Mouse (Mus musculus): ENCODE measurements around the gene Sult2b1. TPM values are rescaled to one million over a fixed set of nuclear protein-coding genes. Genes with fewer than 3 reads are reported as not detected.

The Sult2b1 gene
- polyA plus RNA-seq, 2 experiments: 0.35 to 0.43 TPM

DNA sequence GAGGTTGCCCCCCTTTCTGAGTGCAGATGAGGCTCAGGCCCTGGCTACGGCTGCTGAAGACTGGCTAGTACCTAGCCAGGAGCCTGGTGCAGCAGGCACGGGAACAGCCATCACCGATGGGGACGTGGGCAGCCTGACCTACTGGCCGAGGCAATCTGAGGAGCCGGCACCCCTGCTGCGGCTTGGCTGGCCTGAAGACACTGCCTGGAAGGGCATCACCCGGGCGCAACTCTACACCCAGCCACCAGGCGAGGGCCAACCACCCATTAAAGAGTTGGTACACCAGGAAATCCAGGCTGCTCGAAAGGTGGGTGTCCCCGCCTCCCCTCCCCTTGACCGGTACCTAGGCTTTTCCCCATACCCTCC, 62.1 kb downstream of the Sult2b1 start:
- Histone ChIP-seq H3K4me2 (ENCODE audit: low read depth) (no peak overlapping the region), H3K36me3 (replicated peaks; ENCODE audit: control insufficient read depth, insufficient read depth, low read depth) (peaks cover 41% of the 10 kb centered on the region), H3K4me3 (ENCODE audit: insufficient read depth in 1 of 2, low read depth in 2 of 2, low read length in 2 of 2) (no peak overlapping the region), H3K27ac (no peak overlapping the region), H3K9ac (replicated peaks) (no peak overlapping the region), H3K27me3 (ENCODE audit: control insufficient read depth, insufficient read depth, low read length) (no peaks in the 10 kb centered on the region), H3K4me1 (replicated peaks; ENCODE audit: control insufficient read depth in 2 of 2, insufficient read depth in 2 of 2, low read length in 1 of 2) (peaks cover 3 to 8% of the 10 kb centered on the region in 2 experiments; a peak in 1 of 4 replicates), H3K9me3 (ENCODE audit: control insufficient read depth, low read length) (no peaks in the 10 kb centered on the region)
- WGBS (ENCODE audit: insufficient replicate concordance): 83% methylated on average over 13 of the region's 13 CpGs
- ATAC-seq (ENCODE audit: insufficient read depth) (no peak), DNase-seq (ENCODE audit: low read depth in 3 of 3, low spot score in 3 of 3) (no peak)
- TF ChIP-seq EP300 (IDR thresholded peaks at IDR 0.05; ENCODE audit: low read depth) (no peak), CTCF (IDR thresholded peaks at IDR 0.05; ENCODE audit: low read depth) (peak; percentile 27; the same call in 1 of the 2 replicates)

DNA sequence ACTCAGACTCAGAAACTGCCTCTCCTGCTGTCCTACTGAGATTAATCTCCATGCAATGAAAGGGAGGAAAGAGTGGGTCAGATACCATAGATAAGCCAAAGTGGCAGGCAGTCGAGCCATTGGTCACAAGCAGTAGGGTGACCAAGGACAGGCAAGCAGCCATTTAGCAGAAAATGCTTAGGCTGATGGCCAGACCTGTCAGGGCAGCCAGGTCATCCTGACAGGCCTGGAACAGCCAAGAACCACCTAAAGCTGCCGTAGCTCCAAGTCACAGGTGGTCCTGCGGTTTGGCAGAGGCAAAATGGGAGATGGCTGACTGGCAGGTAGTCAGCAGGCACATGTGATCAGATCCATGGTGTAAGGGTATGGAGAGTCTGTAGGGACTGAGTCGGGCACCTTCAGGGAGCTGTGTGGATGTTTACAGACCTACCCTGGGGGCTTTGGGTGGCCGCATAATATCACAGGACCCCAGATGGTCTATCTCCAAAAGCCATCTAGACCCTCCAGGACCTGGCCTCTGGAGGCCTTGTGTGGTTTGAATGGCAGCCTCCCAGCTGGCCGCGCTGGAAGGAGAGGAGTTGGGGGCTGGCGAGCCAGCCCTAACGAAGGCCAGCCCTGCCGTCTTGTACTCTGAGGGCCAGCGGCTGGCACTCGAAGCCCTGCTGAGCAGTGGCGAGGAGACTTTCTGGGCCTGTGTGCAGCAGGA, 62.7 kb downstream of the Sult2b1 start:
- Histone ChIP-seq H3K4me2 (ENCODE audit: low read depth) (no peak overlapping the region), H3K36me3 (replicated peaks; ENCODE audit: control insufficient read depth, insufficient read depth, low read depth) (peaks cover 41% of the 10 kb centered on the region), H3K4me3 (ENCODE audit: insufficient read depth in 1 of 2, low read depth in 2 of 2, low read length in 2 of 2) (no peak overlapping the region), H3K27ac (no peak overlapping the region), H3K27me3 (ENCODE audit: control insufficient read depth, insufficient read depth, low read length) (no peaks in the 10 kb centered on the region), H3K9me3 (ENCODE audit: control insufficient read depth, low read length) (no peaks in the 10 kb centered on the region), H3K4me1 (replicated peaks; ENCODE audit: control insufficient read depth in 2 of 2, insufficient read depth in 2 of 2, low read length in 1 of 2) (peaks cover 3 to 8% of the 10 kb centered on the region in 2 experiments; a peak in 1 of 4 replicates), H3K9ac (replicated peaks) (no peak overlapping the region)
- TF ChIP-seq CTCF (IDR thresholded peaks at IDR 0.05; ENCODE audit: low read depth) (no peak), EP300 (IDR thresholded peaks at IDR 0.05; ENCODE audit: low read depth) (no peak)
- WGBS (ENCODE audit: insufficient replicate concordance): 63% methylated on average over 13 of the region's 13 CpGs
- ATAC-seq (ENCODE audit: insufficient read depth) (no peak), DNase-seq (ENCODE audit: low read depth in 3 of 3, low spot score in 3 of 3) (no peak)

DNA sequence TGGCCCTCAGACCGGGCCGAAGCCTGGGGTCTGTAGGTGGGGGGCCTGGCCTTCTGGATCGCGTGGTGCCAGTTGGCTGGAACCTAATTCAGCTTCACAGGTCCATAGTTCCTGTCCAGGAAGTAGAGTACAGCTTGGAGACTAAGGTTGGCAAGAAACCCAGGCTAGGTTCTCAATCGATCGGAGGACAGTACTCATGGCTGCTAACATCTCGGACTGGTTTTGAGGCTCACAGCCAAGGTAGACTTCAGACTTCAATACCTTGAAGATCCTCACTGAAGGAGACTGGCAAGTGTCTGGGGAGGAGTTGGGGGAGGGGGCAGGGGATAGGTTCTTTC, 63.3 kb downstream of the Sult2b1 start:
- DNase-seq (ENCODE audit: low read depth in 3 of 3, low spot score in 3 of 3) (no peak), ATAC-seq (ENCODE audit: insufficient read depth) (no peak)
- Histone ChIP-seq H3K27me3 (ENCODE audit: control insufficient read depth, insufficient read depth, low read length) (no peaks in the 10 kb centered on the region), H3K4me3 (ENCODE audit: insufficient read depth in 1 of 2, low read depth in 2 of 2, low read length in 2 of 2) (no peak overlapping the region), H3K4me1 (replicated peaks; ENCODE audit: control insufficient read depth in 2 of 2, insufficient read depth in 2 of 2, low read length in 1 of 2) (peaks cover 8 to 13% of the 10 kb centered on the region in 2 experiments; a peak in 2 of 4 replicates), H3K27ac (no peak overlapping the region), H3K9me3 (ENCODE audit: control insufficient read depth, low read length) (no peaks in the 10 kb centered on the region), H3K36me3 (replicated peaks; ENCODE audit: control insufficient read depth, insufficient read depth, low read depth) (peaks cover 41% of the 10 kb centered on the region), H3K9ac (replicated peaks) (no peak overlapping the region), H3K4me2 (ENCODE audit: low read depth) (no peak overlapping the region)
- TF ChIP-seq EP300 (IDR thresholded peaks at IDR 0.05; ENCODE audit: low read depth): no peak
- TF ChIP-seq CTCF (IDR thresholded peaks at IDR 0.05; ENCODE audit: low read depth): no peak
- 69% methylated on average over 7 of the region's 7 CpGs for WGBS (ENCODE audit: insufficient replicate concordance)

DNA sequence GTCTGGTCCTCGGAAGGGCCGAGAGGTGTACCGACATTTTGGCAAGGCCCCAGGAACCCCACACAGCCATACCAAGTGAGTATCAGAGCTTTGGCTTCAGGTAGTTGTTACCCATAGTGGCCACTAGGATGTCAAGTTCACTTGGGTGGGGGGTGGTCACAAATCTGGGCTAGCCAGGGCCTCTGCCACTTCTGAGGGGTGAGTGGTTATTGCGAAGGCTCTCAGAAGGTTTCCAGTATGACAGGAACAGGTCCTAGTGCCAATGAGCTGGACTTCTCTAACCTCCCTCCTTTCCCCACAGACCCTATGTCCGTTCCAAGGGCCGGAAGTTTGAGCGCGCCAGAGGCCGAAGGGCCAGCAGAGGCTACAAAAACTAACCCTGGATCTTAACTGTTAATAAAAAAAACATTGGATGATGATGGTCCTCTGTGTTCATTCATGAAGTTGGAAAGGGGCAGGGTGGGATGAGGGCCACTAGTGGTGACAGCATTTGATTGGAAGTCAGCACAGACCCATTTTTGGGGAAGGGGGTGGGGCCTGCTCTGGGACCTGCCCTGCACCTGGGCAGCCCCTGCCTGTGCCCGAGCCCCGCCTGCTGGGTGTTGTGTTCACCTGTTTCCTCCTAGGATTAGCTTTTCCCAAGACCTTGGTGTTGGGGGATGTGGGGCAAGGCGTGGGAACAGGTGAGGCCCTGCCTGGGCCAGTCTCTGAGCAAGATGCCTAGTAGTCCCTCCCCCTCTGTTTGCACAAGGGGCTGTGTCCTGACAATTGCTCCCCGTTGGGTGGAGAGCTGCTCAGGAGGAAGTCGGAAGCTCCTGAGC, 63.8 kb downstream of the Sult2b1 start, which contains the start of gene Fam83e:
Gene Fam83e, plus strand, starts transcription at position 800 of the 821 bp plus-strand sequence.
- no peak for ATAC-seq (ENCODE audit: insufficient read depth)
- Histone ChIP-seq H3K9ac (replicated peaks) (no peak within 1 kb of the TSS), H3K36me3 (replicated peaks; ENCODE audit: control insufficient read depth, insufficient read depth, low read depth) (peaks cover 41% of the 10 kb centered on the region), H3K27me3 (ENCODE audit: control insufficient read depth, insufficient read depth, low read length) (no peaks in the 10 kb centered on the region), H3K27ac (no peak within 1 kb of the TSS), H3K4me2 (ENCODE audit: low read depth) (peak within 1 kb of the TSS; percentile 81; the same call in 1 of the 2 replicates), H3K9me3 (ENCODE audit: control insufficient read depth, low read length) (no peaks in the 10 kb centered on the region), H3K4me1 (replicated peaks; ENCODE audit: control insufficient read depth in 2 of 2, insufficient read depth in 2 of 2, low read length in 1 of 2) (peaks cover 13 to 17% of the 10 kb centered on the region in 2 experiments), H3K4me3 (ENCODE audit: insufficient read depth in 1 of 2, low read depth in 2 of 2, low read length in 2 of 2) (0 out of 4 replicates have a peak within 1 kb of the TSS, but pooled peaks of 1 of the 2 experiments have one; percentile 10)
- no peak for DNase-seq (ENCODE audit: low read depth in 3 of 3, low spot score in 3 of 3)
- WGBS (ENCODE audit: insufficient replicate concordance): 77% methylated on average over 14 of the region's 14 CpGs
- TF ChIP-seq CTCF (IDR thresholded peaks at IDR 0.05; ENCODE audit: low read depth) (peak; percentile 41), EP300 (IDR thresholded peaks at IDR 0.05; ENCODE audit: low read depth) (no peak)
